Mouse (Mus musculus) olfactory bulb, adult 2 months (tissue): ENCODE data around the gene Sart1. TPM values are rescaled to one million over a fixed set of nuclear protein-coding genes. Genes with fewer than 3 reads are reported as not detected.

Experiments used
- H3K27ac ChIP-seq: fragments of 200-500 bp; 2 replicates; pipeline ENCODE4 v1.5.1; 2012; ENCODE audit warnings: low read depth, low read length; ENCODE audit not compliant: insufficient read depth
- H3K4me1 ChIP-seq: fragments of 200-500 bp; 2 replicates; pipeline ENCODE4 v1.6.1; 2012; ENCODE audit warnings: low read length; ENCODE audit not compliant: control insufficient read depth, insufficient read depth
- H3K4me3 ChIP-seq: fragments of 200-500 bp; 2 replicates; pipeline ENCODE4 v1.5.1; 2012; ENCODE audit warnings: mild to moderate bottlenecking, low read depth, low read length, moderate library complexity; ENCODE audit not compliant: insufficient read depth
- CTCF ChIP-seq: fragments of 200-500 bp; IDR thresholded peaks from 2 replicates; pipeline ENCODE4 v1.5.1; 2012; ENCODE audit warnings: low read depth, mild to moderate bottlenecking, low read length, moderate library complexity; ENCODE audit not compliant: insufficient read depth
- POLR2A ChIP-seq: fragments of 200-500 bp; IDR thresholded peaks from 2 replicates; pipeline ENCODE4 v1.6.1; 2012; ENCODE audit warnings: mild to moderate bottlenecking, low read depth, low read length, moderate library complexity; ENCODE audit not compliant: insufficient read depth
- WGBS: fragments of 180-500 bp; shearing (Covaris S2); methylation state at CpG from one replicate; pipeline ENCODE4 v1.1.7; 2018; 5-methylcytosine and 5-hydroxymethylcytosine counted together
- polyA plus RNA-seq: library from polyadenylated mRNA; stranded (reverse); fragments of >200 nt; gene quantifications from 2 replicates; pipeline ENCODE4 v1.2.4, GENCODE M21; 2012; ENCODE audit warnings: low replicate concordance; ENCODE audit not compliant: missing spikeins, insufficient read depth, insufficient read length

Gene Sart1
- polyA plus RNA-seq, 1 experiment = not detected

- H3K4me3 ChIP-seq = peak overlapping the region; percentile 98
- WGBS = 11% methylated on average over 11 of the region's 11 CpGs
- peaks cover 15% of the 10 kb centered on the region for H3K4me1 ChIP-seq
- peak overlapping the region; percentile 42; the same call in 1 of the 2 replicates for H3K27ac ChIP-seq
- TF ChIP-seq POLR2A = no peak
- no peak for TF ChIP-seq CTCF
Observed at GRCm38 (mm10) chr19:5365751-5366150, 22.8 kb downstream of the Sart1 start.

- Histone ChIP-seq H3K4me1 (peaks cover 15% of the 10 kb centered on the region), H3K27ac (no peak overlapping the region), H3K4me3 (no peak overlapping the region)
- WGBS = 88% methylated on average over 2 of the region's 2 CpGs
- TF ChIP-seq CTCF = no peak
- TF ChIP-seq POLR2A = no peak
Observed at GRCm38 (mm10) chr19:5364124-5364523, 24.4 kb downstream of the Sart1 start.

GRCm38 (mm10) chr19:5362186-5362585 is 26.3 kb downstream of the Sart1 start:
- 78% methylated on average over 2 of the region's 2 CpGs for WGBS
- Histone ChIP-seq H3K27ac (no peak overlapping the region), H3K4me3 (no peak overlapping the region), H3K4me1 (peaks cover 7% of the 10 kb centered on the region)
- TF ChIP-seq CTCF (no peak), POLR2A (no peak)

GRCm38 (mm10) chr19:5356080-5356479 is 32.4 kb downstream of the Sart1 start:
- TF ChIP-seq CTCF (no peak), POLR2A (no peak)
- WGBS = no CpG with 5 or more reads among the region's 1 CpGs
- no peak overlapping the region for H3K27ac ChIP-seq

GRCm38 (mm10) chr19:5353609-5354008 is 34.9 kb downstream of the Sart1 start:
- H3K27ac ChIP-seq = no peak overlapping the region
- no peak for TF ChIP-seq POLR2A
- WGBS = 78% methylated on average over 2 of the region's 2 CpGs
- no peak overlapping the region for H3K4me3 ChIP-seq
- H3K4me1 ChIP-seq = peaks cover 6% of the 10 kb centered on the region

More at GRCm38 (mm10) chr19:5356080-5356479, 32.4 kb downstream of the Sart1 start:
- Histone ChIP-seq H3K4me1 (no peaks in the 10 kb centered on the region), H3K4me3 (no peak overlapping the region)

GRCm38 (mm10) chr19:5349502-5349873 is 39.0 kb downstream of the Sart1 start, which contains the start of gene Cst6:
TSS of gene Cst6 (minus strand) at chr19:5349574.
- Histone ChIP-seq H3K4me1 (peaks cover 12% of the 10 kb centered on the region), H3K27ac (0 out of 2 replicates have a peak within 1 kb of the TSS, but pooled peaks have one; percentile 14), H3K4me3 (peak within 1 kb of the TSS; percentile 54)
- WGBS = 67% methylated on average over 6 of the region's 6 CpGs

GRCm38 (mm10) chr19:5348526-5349501 is 39.7 kb downstream of the Sart1 start:
- Histone ChIP-seq H3K4me1 (peaks cover 12% of the 10 kb centered on the region), H3K4me3 (peak overlapping the region; percentile 54), H3K27ac (0 out of 2 replicates have a peak overlapping the region, but pooled peaks have one; percentile 14)
- 4% methylated on average over 34 of the region's 34 CpGs for WGBS
- TF ChIP-seq POLR2A (no peak), CTCF (peak; percentile 28; the same call in 1 of the 2 replicates)

- Histone ChIP-seq H3K4me1 (peaks cover 12% of the 10 kb centered on the region), H3K27ac (no peak overlapping the region), H3K4me3 (no peak overlapping the region)
- TF ChIP-seq CTCF = no peak
- WGBS = 75% methylated on average over 6 of the region's 6 CpGs
Observed at GRCm38 (mm10) chr19:5348064-5348463, 40.4 kb downstream of the Sart1 start.

- Histone ChIP-seq H3K4me3 (no peak overlapping the region), H3K27ac (no peak overlapping the region), H3K4me1 (peaks cover 12% of the 10 kb centered on the region)
- TF ChIP-seq CTCF (no peak), POLR2A (no peak)
- WGBS = 76% methylated on average over 6 of the region's 6 CpGs
Observed at GRCm38 (mm10) chr19:5345297-5346131, 43.0 kb downstream of the Sart1 start.
